Mouse (Mus musculus) embryonic facial prominence, embryonic 11.5 days (tissue): Measurements from ENCODE around the gene Jup. TPM values are rescaled to one million over a fixed set of nuclear protein-coding genes. Genes with fewer than 3 reads are reported as not detected.
A peak's percentile ranks its signal among the peaks of the same experiment; 100 is the strongest.
"Not testable (repeated sequence)": the region's sequence is repeated elsewhere in the genome, so short reads cannot be mapped to it uniquely, and the experiment has no call there.

Source experiments
- ATAC-seq: fragments of 200-750 bp; cut with Nextera tagmentation; replicated peaks from 2 replicates; pipeline ENCODE4 v1.8.0; 2017; ENCODE audit warnings: low read depth; ENCODE audit not compliant: insufficient number of reproducible peaks, low FRiP score, low TSS enrichment
- DNase-seq: peaks from one replicate; pipeline ENCODE4 v3.0.0-alpha.2; 2015; ENCODE audit warnings: low spot score
- H3K27ac ChIP-seq: fragments of 300-500 bp; sonication (generic); replicated peaks from 2 replicates; pipeline ENCODE4 v1.5.1; 2014; ENCODE audit warnings: mild to moderate bottlenecking, low read depth, low read length, control low read depth
- H3K27me3 ChIP-seq: fragments of 300-500 bp; sonication (generic); 2 replicates; pipeline ENCODE4 v1.6.1; 2014; ENCODE audit warnings: mild to moderate bottlenecking, low read length, moderate library complexity, mixed read lengths; ENCODE audit not compliant: control insufficient read depth, insufficient read depth
- H3K36me3 ChIP-seq: fragments of 300-500 bp; sonication (generic); replicated peaks from 2 replicates; pipeline ENCODE4 v1.6.1; 2014; ENCODE audit warnings: low read depth, mild to moderate bottlenecking, low read length, moderate library complexity, mixed read lengths; ENCODE audit not compliant: control insufficient read depth, insufficient read depth
- H3K4me1 ChIP-seq: fragments of 300-500 bp; sonication (generic); 2 replicates; pipeline ENCODE4 v1.6.1; 2014; ENCODE audit warnings: low read length, mixed read lengths; ENCODE audit not compliant: control insufficient read depth, insufficient read depth
- H3K4me2 ChIP-seq: fragments of 300-500 bp; sonication (generic); 2 replicates; pipeline ENCODE4 v1.6.1; 2014; ENCODE audit warnings: low read depth, mild to moderate bottlenecking, control low read depth, low read length, moderate library complexity
- H3K4me3 ChIP-seq: fragments of 300-500 bp; sonication (generic); 2 replicates; pipeline ENCODE4 v1.5.1; 2014; ENCODE audit warnings: low read depth, low read length, control low read depth
- H3K9ac ChIP-seq: fragments of 300-500 bp; sonication (generic); replicated peaks from 2 replicates; pipeline ENCODE4 v1.6.1; 2014; ENCODE audit warnings: mild to moderate bottlenecking, control low read depth, low read length
- H3K9me3 ChIP-seq: fragments of 300-500 bp; sonication (generic); replicated peaks from 2 replicates; pipeline ENCODE4 v1.6.1; 2016; ENCODE audit warnings: mild to moderate bottlenecking, low read length, inconsistent platforms, mixed read lengths; ENCODE audit not compliant: control insufficient read depth
- WGBS: fragments of 180-500 bp; shearing (Covaris S2); extraction: QIAGEN DNeasy Blood & Tissue Kit; methylation state at CpG from one replicate; pipeline ENCODE4 v1.1.7; 2014; 5-methylcytosine and 5-hydroxymethylcytosine counted together
- polyA plus RNA-seq: library from polyadenylated mRNA; unstranded; fragments of >200 nt; fragmentation: Nextera tagmentation; extraction: Ambion mirVana; gene quantifications from 2 replicates; pipeline ENCODE4 v1.2.1, GENCODE M21; 2014

Jup gene
- polyA plus RNA-seq, 1 experiment from 2014 or later = 31.8 TPM

- Histone ChIP-seq H3K9ac (no peak within 1 kb of the TSS), H3K27ac (no peak within 1 kb of the TSS), H3K27me3 (no peaks in the 10 kb centered on the region), H3K4me3 (no peak within 1 kb of the TSS), H3K9me3 (no peaks in the 10 kb centered on the region), H3K4me1 (no peaks in the 10 kb centered on the region), H3K36me3 (no peaks in the 10 kb centered on the region), H3K4me2 (no peak within 1 kb of the TSS)
- 75% methylated on average over 6 of the region's 6 CpGs for WGBS
- DNase-seq = no peak
- ATAC-seq = no peak
These were observed 63.6 kb downstream of the Jup start, which contains the start of gene Gast for GRCm38 (mm10) chr11:100333944-100334457. Gast (plus strand) TSS chr11:100334407.

GRCm38 (mm10) chr11:100332766-100333515 is 64.6 kb downstream of the Jup start:
- H3K9ac ChIP-seq = no peak overlapping the region; the same call in 1 of the 2 replicates
- no peaks in the 10 kb centered on the region for H3K27me3 ChIP-seq
- ATAC-seq = peak; percentile 27
- no peak overlapping the region for H3K4me2 ChIP-seq
- WGBS = 51% methylated on average over 9 of the region's 9 CpGs
- H3K36me3 ChIP-seq = no peaks in the 10 kb centered on the region
- H3K9me3 ChIP-seq = no peaks in the 10 kb centered on the region
- no peaks in the 10 kb centered on the region for H3K4me1 ChIP-seq
- no peak overlapping the region for H3K27ac ChIP-seq
- no peak overlapping the region for H3K4me3 ChIP-seq
- DNase-seq = peak; percentile 57

- ATAC-seq, H3K27me3 ChIP-seq, H3K4me1 ChIP-seq, H3K9ac ChIP-seq, H3K4me2 ChIP-seq, H3K36me3 ChIP-seq, H3K4me3 ChIP-seq, H3K9me3 ChIP-seq, DNase-seq, H3K27ac ChIP-seq: not testable (repeated sequence)
- 48% methylated on average over 8 of the region's 8 CpGs for WGBS
These were observed 66.7 kb downstream of the Jup start for GRCm38 (mm10) chr11:100330816-100331375.

- Histone ChIP-seq H3K4me1 (no peaks in the 10 kb centered on the region), H3K36me3 (no peaks in the 10 kb centered on the region), H3K27me3 (no peaks in the 10 kb centered on the region), H3K4me2 (no peak overlapping the region; the same call in 1 of the 2 replicates), H3K27ac (no peak overlapping the region), H3K9ac (no peak overlapping the region), H3K9me3 (no peaks in the 10 kb centered on the region), H3K4me3 (no peak overlapping the region)
- DNase-seq = no peak
- 65% methylated on average over 16 of the region's 16 CpGs for WGBS
- no peak for ATAC-seq
These were observed 67.3 kb downstream of the Jup start for GRCm38 (mm10) chr11:100330235-100330634.

- H3K9me3 ChIP-seq = no peaks in the 10 kb centered on the region
- H3K4me3 ChIP-seq = no peak overlapping the region
- DNase-seq = no peak
- no peak overlapping the region for H3K27ac ChIP-seq
- no peaks in the 10 kb centered on the region for H3K27me3 ChIP-seq
- H3K4me1 ChIP-seq = no peaks in the 10 kb centered on the region
- no peak overlapping the region for H3K9ac ChIP-seq
- H3K4me2 ChIP-seq = no peak overlapping the region
- H3K36me3 ChIP-seq = no peaks in the 10 kb centered on the region
- WGBS = 82% methylated on average over 6 of the region's 6 CpGs
- no peak for ATAC-seq
These were observed 69.8 kb downstream of the Jup start for GRCm38 (mm10) chr11:100327761-100328160.

GRCm38 (mm10) chr11:100327316-100327715 is 70.2 kb downstream of the Jup start:
- Histone ChIP-seq H3K4me1 (no peaks in the 10 kb centered on the region), H3K27me3 (no peaks in the 10 kb centered on the region), H3K4me2 (no peak overlapping the region), H3K36me3 (no peaks in the 10 kb centered on the region), H3K27ac (no peak overlapping the region), H3K4me3 (no peak overlapping the region), H3K9me3 (no peaks in the 10 kb centered on the region), H3K9ac (no peak overlapping the region)
- DNase-seq (no peak), ATAC-seq (no peak)
- 74% methylated on average over 11 of the region's 11 CpGs for WGBS

GRCm38 (mm10) chr11:100325062-100325629 is 72.4 kb downstream of the Jup start:
- no peak overlapping the region for H3K9ac ChIP-seq
- H3K9me3 ChIP-seq = no peaks in the 10 kb centered on the region
- H3K36me3 ChIP-seq = no peaks in the 10 kb centered on the region
- no peaks in the 10 kb centered on the region for H3K27me3 ChIP-seq
- no peak overlapping the region for H3K27ac ChIP-seq
- no peaks in the 10 kb centered on the region for H3K4me1 ChIP-seq
- DNase-seq = no peak
- H3K4me3 ChIP-seq = no peak overlapping the region
- no peak for ATAC-seq
- WGBS = 80% methylated on average over 11 of the region's 11 CpGs
- no peak overlapping the region for H3K4me2 ChIP-seq

GRCm38 (mm10) chr11:100323578-100323977 is 74.0 kb downstream of the Jup start:
- Histone ChIP-seq H3K27me3 (no peaks in the 10 kb centered on the region), H3K27ac (no peak overlapping the region), H3K4me1 (no peaks in the 10 kb centered on the region), H3K9me3 (no peaks in the 10 kb centered on the region), H3K4me3 (no peak overlapping the region), H3K9ac (no peak overlapping the region), H3K4me2 (no peak overlapping the region), H3K36me3 (no peaks in the 10 kb centered on the region)
- DNase-seq = peak; percentile 80
- 16% methylated on average over 3 of the region's 3 CpGs for WGBS
- no peak for ATAC-seq
